Mouse (Mus musculus): ENCODE measurements around the gene Pramel6.
"Not testable (repeated sequence)": the region's sequence is repeated elsewhere in the genome, so short reads cannot be mapped to it uniquely, and the experiment has no call there.

- TF ChIP-seq POLR2A (IDR thresholded peaks at IDR 0.05; ENCODE audit: borderline replicate concordance, control insufficient read depth, low read depth, low read length); CTCF (IDR thresholded peaks at IDR 0.05; ENCODE audit: control insufficient read depth, insufficient read depth, low read length): not testable (repeated sequence)
Measured at GRCm38 (mm10) chr2:87525899-87526616, 19.7 kb downstream of the Pramel6 start.
